Mouse (Mus musculus) bone marrow, adult 2 months (tissue): ENCODE results near the gene Cdk7.

ENCODE experiments used
- CTCF ChIP-seq: fragments of 200-500 bp; IDR thresholded peaks from 2 replicates; pipeline ENCODE4 v1.5.1; 2011; ENCODE audit warnings: low read length, control low read depth; ENCODE audit not compliant: control insufficient read depth, insufficient read depth
- POLR2A ChIP-seq: fragments of 200-500 bp; IDR thresholded peaks from 2 replicates; pipeline ENCODE4 v1.6.1; 2011; ENCODE audit warnings: low read depth, mild to moderate bottlenecking, control low read depth, low read length, borderline replicate concordance; ENCODE audit not compliant: control insufficient read depth

DNA sequence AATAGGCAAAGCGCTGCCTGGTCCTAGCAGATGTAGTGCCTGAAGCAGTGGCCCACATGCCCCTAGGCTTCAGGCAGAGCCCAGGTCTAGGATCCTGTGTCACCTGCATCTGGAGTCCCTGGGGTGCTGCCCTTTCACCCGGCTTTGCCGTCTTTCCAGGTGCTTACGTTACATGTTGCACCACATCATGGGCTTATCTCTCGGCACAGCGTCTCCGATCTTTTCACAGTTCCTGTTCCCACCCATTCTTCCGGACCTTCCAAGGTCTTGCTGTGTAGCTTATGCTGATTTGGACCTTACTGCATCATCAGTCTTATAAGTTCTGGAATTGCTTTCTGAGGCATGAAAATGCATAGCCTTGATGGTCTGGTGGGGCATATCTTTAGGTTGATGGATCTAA, 21.8 kb upstream of the Cdk7 start:
- no peak for TF ChIP-seq CTCF
- no peak for TF ChIP-seq POLR2A
